Mouse (Mus musculus) liver, embryonic 11.5 days (tissue): Measurements from ENCODE around the gene Gpatch4. TPM values are rescaled to one million over a fixed set of nuclear protein-coding genes. Genes with fewer than 3 reads are reported as not detected.

Experiments
- ATAC-seq: fragments of 200-750 bp; cut with Nextera tagmentation; replicated peaks from 2 replicates; pipeline ENCODE4 v1.8.0; 2017; ENCODE audit warnings: moderate number of reproducible peaks, mild to moderate bottlenecking, moderate TSS enrichment, moderate library complexity; ENCODE audit not compliant: low FRiP score
- DNase-seq: peaks from one replicate; pipeline ENCODE4 v3.0.0-alpha.2; 2017; ENCODE audit warnings: low spot score
- H3K27ac ChIP-seq: fragments of 300-500 bp; sonication (generic); 2 replicates; pipeline ENCODE4 v1.5.1; 2014; ENCODE audit warnings: mild to moderate bottlenecking, low read depth, low read length, control low read depth
- H3K27me3 ChIP-seq: fragments of 300-500 bp; sonication (generic); replicated peaks from 2 replicates; pipeline ENCODE4 v1.6.1; 2014; ENCODE audit warnings: low read length, mixed read lengths; ENCODE audit not compliant: control insufficient read depth, insufficient read depth
- H3K36me3 ChIP-seq: fragments of 300-500 bp; sonication (generic); 2 replicates; pipeline ENCODE4 v1.6.1; 2014; ENCODE audit warnings: mild to moderate bottlenecking, low read length, moderate library complexity, mixed read lengths; ENCODE audit not compliant: control insufficient read depth, insufficient read depth
- H3K4me1 ChIP-seq: fragments of 300-500 bp; sonication (generic); replicated peaks from 2 replicates; pipeline ENCODE4 v1.6.1; 2014; ENCODE audit warnings: low read length, mixed read lengths; ENCODE audit not compliant: control insufficient read depth, insufficient read depth
- H3K4me2 ChIP-seq: fragments of 300-500 bp; sonication (generic); 2 replicates; pipeline ENCODE4 v1.6.1; 2014; ENCODE audit warnings: mild to moderate bottlenecking, control low read depth, moderate library complexity
- H3K4me3 ChIP-seq: fragments of 300-500 bp; sonication (generic); 2 replicates; pipeline ENCODE4 v1.5.1; 2014; ENCODE audit warnings: low read depth, low read length, control low read depth
- H3K9ac ChIP-seq: fragments of 300-500 bp; sonication (generic); 2 replicates; pipeline ENCODE4 v1.6.1; 2014; ENCODE audit warnings: low read depth, low read length, control low read depth
- H3K9me3 ChIP-seq: fragments of 300-500 bp; sonication (generic); 2 replicates; pipeline ENCODE4 v1.6.1; 2016; ENCODE audit warnings: low read length, inconsistent platforms, mixed read lengths; ENCODE audit not compliant: control insufficient read depth
- WGBS: fragments of 180-500 bp; shearing (Covaris S2); extraction: QIAGEN DNeasy Blood & Tissue Kit; methylation state at CpG from one replicate; pipeline ENCODE4 v1.1.7; 2014; 5-methylcytosine and 5-hydroxymethylcytosine counted together
- polyA plus RNA-seq: library from polyadenylated mRNA; unstranded; fragments of >200 nt; fragmentation: Nextera tagmentation; extraction: Ambion mirVana; gene quantifications from 2 replicates; pipeline ENCODE4 v1.2.1, GENCODE M21; 2014

Gpatch4 gene
- polyA plus RNA-seq, 1 experiment from 2014 or later = 60.7 TPM

GRCm38 (mm10) chr3:88068386-88068785 lies 25.5 kb downstream of the Gpatch4 start:
- no peak overlapping the region for H3K4me2 ChIP-seq
- no peak overlapping the region; the same call in 1 of the 2 replicates for H3K9ac ChIP-seq
- H3K4me3 ChIP-seq = no peak overlapping the region
- no peak for ATAC-seq
- no peak overlapping the region for H3K27ac ChIP-seq
- no peaks in the 10 kb centered on the region for H3K4me1 ChIP-seq
- 52% methylated on average over 2 of the region's 2 CpGs for WGBS
- DNase-seq = no peak
- no peaks in the 10 kb centered on the region; the same call in none of the 2 replicates for H3K27me3 ChIP-seq
- H3K9me3 ChIP-seq = no peaks in the 10 kb centered on the region
- H3K36me3 ChIP-seq = no peaks in the 10 kb centered on the region

DNA sequence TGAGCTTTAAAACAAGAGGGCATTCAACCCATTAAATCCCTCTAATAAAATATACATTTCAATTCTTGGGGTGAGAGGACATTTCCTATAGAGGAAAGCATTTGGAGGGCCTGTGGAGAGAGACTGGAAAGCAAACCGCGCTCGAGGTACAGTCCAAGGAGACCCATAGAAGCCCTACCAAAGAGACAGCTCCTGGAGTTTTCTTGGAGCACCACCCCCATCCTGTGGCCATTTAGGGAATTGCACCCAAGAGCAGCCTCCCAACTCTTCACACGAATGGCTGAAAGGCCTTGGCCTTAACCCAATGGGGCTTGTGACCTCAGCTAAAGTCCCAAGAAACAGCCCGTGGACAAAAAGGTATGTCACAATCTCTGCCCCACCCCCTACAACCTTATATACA lies 28.9 kb downstream of the Gpatch4 start:
- H3K9ac ChIP-seq = no peak overlapping the region
- ATAC-seq = 0 out of 2 replicates have a peak, but pooled peaks have one; percentile 20
- H3K4me1 ChIP-seq = no peaks in the 10 kb centered on the region
- DNase-seq = peak; percentile 82
- H3K4me3 ChIP-seq = no peak overlapping the region
- 2% methylated on average over 5 of the region's 5 CpGs for WGBS
- H3K27me3 ChIP-seq = no peaks in the 10 kb centered on the region; the same call in none of the 2 replicates
- no peak overlapping the region for H3K4me2 ChIP-seq
- no peak overlapping the region for H3K27ac ChIP-seq
- no peaks in the 10 kb centered on the region for H3K36me3 ChIP-seq
- no peaks in the 10 kb centered on the region for H3K9me3 ChIP-seq

GRCm38 (mm10) chr3:88073631-88074030 lies 30.7 kb downstream of the Gpatch4 start:
- Histone ChIP-seq H3K4me3 (no peak overlapping the region), H3K27ac (no peak overlapping the region), H3K9me3 (no peaks in the 10 kb centered on the region), H3K4me1 (no peaks in the 10 kb centered on the region), H3K36me3 (no peaks in the 10 kb centered on the region), H3K27me3 (no peaks in the 10 kb centered on the region; the same call in none of the 2 replicates), H3K4me2 (no peak overlapping the region), H3K9ac (no peak overlapping the region)
- no peak for ATAC-seq
- no peak for DNase-seq
- 53% methylated on average over 2 of the region's 2 CpGs for WGBS

DNA sequence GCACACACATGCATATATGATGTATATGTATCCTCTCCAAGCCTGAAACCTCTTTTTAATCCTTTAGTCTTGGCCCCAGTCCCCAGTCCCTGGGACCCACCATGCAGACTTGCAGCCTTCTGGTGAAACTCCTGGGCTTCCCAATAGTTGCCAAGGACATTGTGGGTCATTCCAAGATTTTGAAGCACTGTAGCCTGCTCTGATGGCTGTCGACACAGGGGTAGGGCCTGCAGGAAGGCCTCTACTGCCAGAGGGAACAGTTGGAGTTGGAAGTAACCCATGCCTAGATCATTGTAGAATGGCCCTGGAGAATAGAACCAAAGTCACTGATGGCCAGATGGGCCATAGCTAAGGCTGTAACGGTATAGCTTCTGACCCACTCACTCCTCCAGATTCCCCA lies 31.4 kb downstream of the Gpatch4 start:
- Histone ChIP-seq H3K36me3 (no peaks in the 10 kb centered on the region), H3K4me2 (no peak overlapping the region), H3K9me3 (no peaks in the 10 kb centered on the region), H3K27ac (no peak overlapping the region), H3K4me3 (no peak overlapping the region), H3K27me3 (no peaks in the 10 kb centered on the region; the same call in none of the 2 replicates), H3K4me1 (no peaks in the 10 kb centered on the region), H3K9ac (no peak overlapping the region)
- 52% methylated on average over 2 of the region's 2 CpGs for WGBS
- ATAC-seq (no peak), DNase-seq (no peak)

- Histone ChIP-seq H3K4me2 (no peak overlapping the region), H3K4me1 (no peaks in the 10 kb centered on the region), H3K9me3 (no peaks in the 10 kb centered on the region), H3K27me3 (no peaks in the 10 kb centered on the region; the same call in none of the 2 replicates), H3K4me3 (no peak overlapping the region), H3K36me3 (no peaks in the 10 kb centered on the region), H3K27ac (no peak overlapping the region), H3K9ac (no peak overlapping the region)
- DNase-seq = no peak
- 74% methylated on average over 8 of the region's 8 CpGs for WGBS
- no peak for ATAC-seq
Observed at GRCm38 (mm10) chr3:88074766-88075165, 31.9 kb downstream of the Gpatch4 start.

DNA sequence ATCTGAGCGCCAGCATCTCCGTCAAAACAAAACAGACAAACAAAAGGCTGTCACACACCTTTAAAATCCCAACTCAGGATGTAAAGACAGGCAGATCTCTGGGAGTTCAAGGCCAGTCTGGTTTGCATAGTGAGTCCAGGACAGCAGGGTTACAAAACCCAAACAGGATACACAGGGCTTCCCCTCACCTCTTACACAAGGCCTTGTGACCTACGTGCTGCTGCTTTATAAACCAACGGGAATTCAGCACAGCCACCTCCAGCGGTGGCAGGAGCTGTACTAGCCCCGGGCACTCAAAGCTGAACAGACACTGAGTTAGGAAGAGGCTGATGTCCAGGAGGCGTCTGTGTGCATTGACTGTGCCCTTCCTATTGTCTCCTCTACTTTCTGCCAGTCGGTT lies 34.5 kb downstream of the Gpatch4 start:
- DNase-seq = no peak
- no peak overlapping the region for H3K9ac ChIP-seq
- H3K27me3 ChIP-seq = no peaks in the 10 kb centered on the region; the same call in 1 of the 2 replicates
- ATAC-seq = no peak
- no peaks in the 10 kb centered on the region for H3K4me1 ChIP-seq
- H3K4me3 ChIP-seq = no peak overlapping the region
- WGBS = 40% methylated on average over 8 of the region's 8 CpGs
- no peaks in the 10 kb centered on the region for H3K36me3 ChIP-seq
- H3K4me2 ChIP-seq = no peak overlapping the region
- no peaks in the 10 kb centered on the region for H3K9me3 ChIP-seq
- H3K27ac ChIP-seq = no peak overlapping the region

GRCm38 (mm10) chr3:88078204-88078603 lies 35.3 kb downstream of the Gpatch4 start, which contains the start of gene Ttc24:
TSS of gene Ttc24 (minus strand) at chr3:88078304.
- no peak for ATAC-seq
- Histone ChIP-seq H3K27me3 (no peaks in the 10 kb centered on the region; the same call in 1 of the 2 replicates), H3K4me3 (no peak within 1 kb of the TSS), H3K9me3 (no peaks in the 10 kb centered on the region), H3K4me2 (no peak within 1 kb of the TSS), H3K9ac (no peak within 1 kb of the TSS), H3K4me1 (peaks cover 2% of the 10 kb centered on the region; the same call in 1 of the 2 replicates), H3K36me3 (no peaks in the 10 kb centered on the region), H3K27ac (no peak within 1 kb of the TSS)
- WGBS = 70% methylated on average over 4 of the region's 4 CpGs
- no peak for DNase-seq

GRCm38 (mm10) chr3:88081345-88082223 lies 38.7 kb downstream of the Gpatch4 start, which contains the start of gene Iqgap3:
TSS of gene Iqgap3 (plus strand) at chr3:88081971.
- peak; percentile 81 for DNase-seq
- H3K9ac ChIP-seq = peak within 1 kb of the TSS; percentile 79
- peak within 1 kb of the TSS; percentile 68 for H3K4me3 ChIP-seq
- H3K9me3 ChIP-seq = no peaks in the 10 kb centered on the region
- peaks cover 2% of the 10 kb centered on the region; the same call in 1 of the 2 replicates for H3K4me1 ChIP-seq
- ATAC-seq = peak; percentile 87
- peak within 1 kb of the TSS; percentile 90 for H3K4me2 ChIP-seq
- H3K27me3 ChIP-seq = no peaks in the 10 kb centered on the region
- H3K27ac ChIP-seq = no peak within 1 kb of the TSS
- H3K36me3 ChIP-seq = 0 out of 2 replicates have a peak, but pooled peaks cover 2% of the 10 kb centered on the region
- 21% methylated on average over 33 of the region's 33 CpGs for WGBS
